ENCODE assay signal across 10 mouse cellular contexts in genomic region chr4:153827914-153828313, GRCm38 (mm10).
DNase-seq lines count a peak whose midpoint lies in the region; ATAC-seq lines count a peak whose summit lies in the region.
"Had no signal": no experiment of that assay in that cellular context is flagged by ENCODE, and none has a peak within 500 bp of the region (broad histone marks: within the 10 kb centered on the region; RNA-seq: fewer than 3 reads in every experiment).

No protein-coding gene starts in this region.

- WGBS in hindbrain, embryonic 11.5 days, result 44% methylated on average over 9 of the region's 9 CpGs
- 31% methylated on average over 9 of the region's 9 CpGs for WGBS in hindbrain, embryonic 16.5 days
- 50% methylated on average over 9 of the region's 9 CpGs for WGBS in limb, embryonic 11.5 days

- no peak overlapping the region for H3K4me3 ChIP-seq in hindbrain, embryonic 11.5 days (ENCODE audit: low read depth, low read length)
- no peak overlapping the region for H3K4me3 ChIP-seq in hindbrain, embryonic 16.5 days (ENCODE audit: low read length)
- no peak overlapping the region for H3K4me3 ChIP-seq in limb, embryonic 11.5 days (ENCODE audit: low read depth, low read length)
- H3K4me3 ChIP-seq: erythroblast, embryonic 14.5 days; hindbrain, embryonic 12.5 days had no signal

- no peaks in the 10 kb centered on the region for H3K9me3 ChIP-seq in hindbrain, embryonic 11.5 days (ENCODE audit: control insufficient read depth, low read length)
- no peaks in the 10 kb centered on the region for H3K9me3 ChIP-seq in hindbrain, embryonic 16.5 days (ENCODE audit: control insufficient read depth, low read length)
- no peaks in the 10 kb centered on the region for H3K9me3 ChIP-seq in limb, embryonic 11.5 days (ENCODE audit: control insufficient read depth, low read length)
- H3K9me3 ChIP-seq: hindbrain, embryonic 12.5 days had no signal

- ATAC-seq in hindbrain, embryonic 11.5 days (ENCODE audit: low FRiP score), result peak; percentile 45
- no peak for ATAC-seq in hindbrain, embryonic 16.5 days
- no peak for ATAC-seq in limb, embryonic 11.5 days (ENCODE audit: insufficient number of reproducible peaks, low FRiP score, low TSS enrichment, low read depth)
- ATAC-seq: activated CD4-positive, CD25-positive, alpha-beta regulatory T cell, adult 4 months had no signal

- no peaks in the 10 kb centered on the region for H3K4me1 ChIP-seq in hindbrain, embryonic 11.5 days (replicated peaks; ENCODE audit: control insufficient read depth, insufficient read depth, low read length)
- H3K4me1 ChIP-seq in hindbrain, embryonic 16.5 days (ENCODE audit: control insufficient read depth, insufficient read depth, low read depth, low read length), result no peaks in the 10 kb centered on the region
- no peaks in the 10 kb centered on the region for H3K4me1 ChIP-seq in limb, embryonic 11.5 days (ENCODE audit: control insufficient read depth, insufficient read depth, low read length)
- H3K4me1 ChIP-seq: hindbrain, embryonic 12.5 days had no signal

- no peak overlapping the region for H3K9ac ChIP-seq in hindbrain, embryonic 11.5 days (ENCODE audit: low read depth, low read length)
- no peak overlapping the region for H3K9ac ChIP-seq in hindbrain, embryonic 16.5 days (ENCODE audit: low read depth, low read length)
- H3K9ac ChIP-seq in limb, embryonic 11.5 days (ENCODE audit: low read length), result no peak overlapping the region
- H3K9ac ChIP-seq: hindbrain, embryonic 12.5 days had no signal

- H3K27ac ChIP-seq in hindbrain, embryonic 11.5 days (ENCODE audit: low read depth, low read length), result no peak overlapping the region
- H3K27ac ChIP-seq in hindbrain, embryonic 16.5 days (ENCODE audit: low read depth, low read length), result no peak overlapping the region
- no peak overlapping the region for H3K27ac ChIP-seq in limb, embryonic 11.5 days (replicated peaks; ENCODE audit: low read depth, low read length)
- H3K27ac ChIP-seq: hindbrain, embryonic 12.5 days had no signal

- no peak overlapping the region for H3K4me2 ChIP-seq in hindbrain, embryonic 11.5 days (replicated peaks; ENCODE audit: low read depth, low read length)
- no peak overlapping the region for H3K4me2 ChIP-seq in hindbrain, embryonic 16.5 days (ENCODE audit: low read length)
- no peak overlapping the region for H3K4me2 ChIP-seq in limb, embryonic 11.5 days (ENCODE audit: low read depth, severe bottlenecking)
- H3K4me2 ChIP-seq: hindbrain, embryonic 12.5 days had no signal

- peak; percentile 68 for DNase-seq in hindbrain, embryonic 11.5 days (ENCODE audit: low spot score)
- DNase-seq in A20 (ENCODE audit: low read depth, low spot score), result peak; percentile 11
- DNase-seq in R1 (ENCODE audit: low read depth, low spot score), result peak; percentile 97
- DNase-seq in limb, embryonic 11.5 days (ENCODE audit: low spot score), result peak; percentile 43
- no peak for DNase-seq in thymus, postnatal 14 days
- no peak for DNase-seq in heart, adult 9 months (ENCODE audit: low spot score in 2 of 2)

- H3K27me3 ChIP-seq in hindbrain, embryonic 11.5 days (ENCODE audit: control insufficient read depth, insufficient read depth, low read length), result no peaks in the 10 kb centered on the region
- no peaks in the 10 kb centered on the region for H3K27me3 ChIP-seq in hindbrain, embryonic 16.5 days (replicated peaks; ENCODE audit: control insufficient read depth, insufficient read depth, low read length)
- H3K27me3 ChIP-seq in limb, embryonic 11.5 days (ENCODE audit: control insufficient read depth, insufficient read depth, low read length), result no peaks in the 10 kb centered on the region
- H3K27me3 ChIP-seq: hindbrain, embryonic 12.5 days had no signal

- H3K36me3 ChIP-seq in hindbrain, embryonic 11.5 days (ENCODE audit: control insufficient read depth, insufficient read depth, low read length), result no peaks in the 10 kb centered on the region
- H3K36me3 ChIP-seq in hindbrain, embryonic 16.5 days (ENCODE audit: control insufficient read depth, insufficient read depth, low read length), result no peaks in the 10 kb centered on the region
- no peaks in the 10 kb centered on the region for H3K36me3 ChIP-seq in limb, embryonic 11.5 days (ENCODE audit: control insufficient read depth, insufficient read depth, low read length)
- H3K36me3 ChIP-seq: hindbrain, embryonic 12.5 days had no signal

Comparison
In these comparisons a context has a peak if more than half of its experiments do, and no peak if none do; other contexts are left out.
1. DNase-seq: peak in hindbrain, embryonic 11.5 days (single experiment), A20 (single experiment), R1 (single experiment) and limb, embryonic 11.5 days (single experiment); none in thymus, postnatal 14 days (single experiment) and heart, adult 9 months (0 of 2).